Mouse (Mus musculus) embryo, embryonic 11 days (tissue): ENCODE data around the gene Rft1.

Experiments
- DNase-seq: peaks from one replicate; pipeline ENCODE4 v3.0.0-alpha.2; 2015

Rft1 gene

DNA sequence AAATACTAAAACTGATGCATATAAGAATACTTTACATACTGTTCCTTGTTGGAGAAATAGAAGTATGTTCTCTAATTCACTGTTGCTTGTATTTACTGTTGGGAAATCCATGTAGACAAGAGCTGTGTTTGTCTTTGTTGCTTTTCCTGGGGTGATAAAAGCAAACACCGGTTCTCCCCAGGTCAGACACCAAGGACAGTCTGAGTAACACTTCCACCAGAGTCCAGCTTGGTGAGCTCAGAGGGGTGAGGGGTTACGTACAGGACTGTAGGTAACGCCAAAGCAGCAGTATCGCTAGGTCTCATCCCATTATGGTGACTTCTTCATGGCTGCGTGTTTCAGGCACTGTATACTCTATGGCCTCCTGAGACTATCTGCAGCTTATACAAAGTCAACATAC, 80.5 kb downstream of the Rft1 start:
- no peak for DNase-seq

DNA sequence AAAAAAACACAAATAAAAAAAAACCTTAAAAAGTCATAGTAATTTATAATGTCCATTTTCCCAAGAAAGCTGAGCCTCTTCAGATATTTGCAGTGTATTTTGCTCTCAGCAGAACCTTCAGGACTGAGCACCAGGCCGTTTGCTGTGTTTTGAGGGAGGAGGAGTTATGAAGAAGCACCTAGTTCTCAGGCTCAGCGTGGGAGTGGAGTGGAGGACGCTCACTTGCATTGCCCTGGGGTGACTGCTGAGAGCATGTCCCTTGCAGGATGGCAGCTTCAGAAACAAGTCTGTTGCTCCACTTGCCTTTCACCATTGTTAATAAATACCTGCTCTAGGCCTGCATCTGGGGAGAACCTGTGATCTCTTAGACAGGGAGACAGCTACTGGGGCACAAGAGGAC, 81.7 kb downstream of the Rft1 start:
- DNase-seq: no peak

DNA sequence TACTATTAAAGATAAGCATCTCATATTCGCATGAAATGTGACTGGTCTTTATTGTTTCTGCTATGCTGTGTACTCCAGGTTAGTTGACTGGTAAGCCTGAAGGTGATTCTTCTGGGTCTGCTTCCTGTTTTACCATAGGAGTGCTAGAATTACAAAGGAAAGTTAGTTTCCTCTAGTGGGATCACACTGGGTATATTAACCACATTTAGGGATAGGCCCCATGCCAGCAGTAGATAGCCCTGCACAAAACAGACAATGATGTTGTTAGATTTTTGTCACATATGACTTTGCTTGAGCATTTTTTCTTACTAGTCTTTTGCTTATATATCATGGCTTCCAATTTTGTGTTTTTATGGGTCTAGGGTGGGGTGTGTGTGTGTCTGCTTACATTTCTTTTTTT, 82.3 kb downstream of the Rft1 start:
- DNase-seq: no peak
